Mouse (Mus musculus): ENCODE measurements at regions not wholly inside any gene's neighbourhood (a gene's known extent, or its start where the extent isn't known, plus 50 kb on each side); places are given as distances from the start of the nearest gene placed in this dataset.
A peak's percentile ranks its signal among the peaks of the same experiment; 100 is the strongest.

DNA sequence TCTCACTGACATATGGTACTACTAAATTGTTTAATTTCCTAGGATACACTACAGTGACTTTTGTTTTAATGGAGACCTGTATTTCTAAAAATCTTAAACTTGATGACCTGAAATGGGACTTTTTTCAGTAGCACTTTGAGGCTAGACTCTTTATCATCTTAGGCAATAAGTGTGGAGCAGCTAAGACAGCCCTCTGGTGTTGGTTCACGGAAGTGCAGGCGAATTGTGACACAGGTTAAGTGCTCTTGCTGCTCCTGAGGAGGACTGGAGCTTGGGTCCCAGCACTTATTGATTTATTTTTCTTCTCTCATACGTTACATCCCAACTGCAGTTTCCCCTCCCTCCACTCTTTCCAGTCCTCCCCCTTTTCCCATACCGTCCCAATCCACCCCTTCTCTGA is 92.1 kb upstream of the Fam174b start:
- H3K36me3 ChIP-seq (ENCODE audit: control insufficient read depth, insufficient read depth, low read length) = no peaks in the 10 kb centered on the region
- H3K4me3 ChIP-seq (replicated peaks; ENCODE audit: low read length) = no peak overlapping the region
- peak; percentile 84 for DNase-seq (ENCODE audit: low spot score)
- H3K27ac ChIP-seq (replicated peaks; ENCODE audit: low read depth, low read length) = no peak overlapping the region
- WGBS = 28% methylated on average over 4 of the region's 4 CpGs
- no peak overlapping the region for H3K9ac ChIP-seq (ENCODE audit: low read depth, low read length, severe bottlenecking)
- no peaks in the 10 kb centered on the region for H3K9me3 ChIP-seq (ENCODE audit: control insufficient read depth, low read length)
- no peak overlapping the region for H3K4me2 ChIP-seq (replicated peaks; ENCODE audit: low read depth, low read length, severe bottlenecking)
- no peak for TF ChIP-seq POLR2A (IDR thresholded peaks at IDR 0.05; ENCODE audit: borderline replicate concordance, extremely low read depth, insufficient read depth, insufficient read length)
- no peaks in the 10 kb centered on the region for H3K27me3 ChIP-seq (ENCODE audit: control insufficient read depth, insufficient read depth, low read length)
- ATAC-seq (ENCODE audit: low FRiP score, low read depth) = no peak
- H3K4me1 ChIP-seq (ENCODE audit: control insufficient read depth, insufficient read depth, low read length) = no peaks in the 10 kb centered on the region

DNA sequence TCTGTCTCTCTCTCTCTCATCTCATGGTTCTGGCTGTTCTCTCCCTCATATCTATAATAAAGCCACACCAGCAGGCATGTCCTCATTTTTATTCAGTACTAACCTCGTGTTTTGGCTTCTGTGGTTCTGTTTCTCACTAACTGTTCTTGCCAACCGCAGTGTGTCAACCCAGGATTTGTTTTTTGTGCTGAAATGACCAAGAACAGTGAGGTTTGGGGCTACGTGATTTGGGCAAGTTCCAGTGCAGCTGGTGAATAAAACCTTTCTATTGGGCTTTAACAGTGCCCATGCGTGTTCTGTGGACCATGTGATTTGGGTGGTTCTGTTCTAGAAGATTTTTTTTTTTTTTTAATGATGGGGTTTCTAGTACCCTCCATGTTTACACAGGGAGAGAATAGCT is 93.0 kb upstream of the Fam174b start:
- H3K36me3 ChIP-seq (ENCODE audit: control insufficient read depth, insufficient read depth, low read length) = no peaks in the 10 kb centered on the region
- H3K9me3 ChIP-seq (ENCODE audit: control insufficient read depth, low read length) = no peaks in the 10 kb centered on the region
- no peak overlapping the region for H3K9ac ChIP-seq (ENCODE audit: low read depth, low read length, severe bottlenecking)
- H3K4me2 ChIP-seq (replicated peaks; ENCODE audit: low read depth, low read length, severe bottlenecking) = no peak overlapping the region
- H3K27me3 ChIP-seq (ENCODE audit: control insufficient read depth, insufficient read depth, low read length) = no peaks in the 10 kb centered on the region
- no peak for TF ChIP-seq POLR2A (IDR thresholded peaks at IDR 0.05; ENCODE audit: borderline replicate concordance, extremely low read depth, insufficient read depth, insufficient read length)
- DNase-seq (ENCODE audit: low spot score) = no peak
- H3K4me1 ChIP-seq (ENCODE audit: control insufficient read depth, insufficient read depth, low read length) = no peaks in the 10 kb centered on the region
- no peak for ATAC-seq (ENCODE audit: low FRiP score, low read depth)
- H3K4me3 ChIP-seq (replicated peaks; ENCODE audit: low read length) = no peak overlapping the region
- H3K27ac ChIP-seq (replicated peaks; ENCODE audit: low read depth, low read length) = no peak overlapping the region
- 74% methylated on average over 4 of the region's 4 CpGs for WGBS

DNA sequence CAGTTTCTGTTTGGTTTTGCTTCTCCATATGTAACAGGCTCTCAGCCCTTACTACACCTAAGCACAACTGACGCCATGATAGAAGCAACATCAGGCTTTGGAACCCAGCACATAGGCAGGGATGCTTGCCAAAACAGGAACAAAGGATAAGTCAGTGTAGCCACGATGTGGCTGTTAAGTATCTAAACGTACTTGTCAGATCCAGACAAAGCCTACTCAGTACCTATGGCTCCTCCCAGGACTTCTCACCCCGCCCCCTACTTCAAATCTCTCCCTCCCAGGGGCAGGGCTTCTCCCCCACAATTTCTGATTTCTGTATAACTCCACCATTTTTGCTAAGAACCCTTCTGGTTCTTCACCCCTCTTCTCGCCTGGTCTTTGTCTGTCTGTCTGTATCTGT is 93.4 kb upstream of the Fam174b start:
- Histone ChIP-seq H3K27me3 (ENCODE audit: control insufficient read depth, insufficient read depth, low read length) (no peaks in the 10 kb centered on the region), H3K27ac (replicated peaks; ENCODE audit: low read depth, low read length) (no peak overlapping the region), H3K4me2 (replicated peaks; ENCODE audit: low read depth, low read length, severe bottlenecking) (no peak overlapping the region), H3K4me3 (replicated peaks; ENCODE audit: low read length) (no peak overlapping the region), H3K9me3 (ENCODE audit: control insufficient read depth, low read length) (no peaks in the 10 kb centered on the region), H3K9ac (ENCODE audit: low read depth, low read length, severe bottlenecking) (no peak overlapping the region), H3K36me3 (ENCODE audit: control insufficient read depth, insufficient read depth, low read length) (no peaks in the 10 kb centered on the region), H3K4me1 (ENCODE audit: control insufficient read depth, insufficient read depth, low read length) (no peaks in the 10 kb centered on the region)
- no peak for DNase-seq (ENCODE audit: low spot score)
- TF ChIP-seq POLR2A (IDR thresholded peaks at IDR 0.05; ENCODE audit: borderline replicate concordance, extremely low read depth, insufficient read depth, insufficient read length) = no peak
- no peak for ATAC-seq (ENCODE audit: low FRiP score, low read depth)
- whole genome bisulfite sequencing = 70% methylated on average over 5 of the region's 5 CpGs

DNA sequence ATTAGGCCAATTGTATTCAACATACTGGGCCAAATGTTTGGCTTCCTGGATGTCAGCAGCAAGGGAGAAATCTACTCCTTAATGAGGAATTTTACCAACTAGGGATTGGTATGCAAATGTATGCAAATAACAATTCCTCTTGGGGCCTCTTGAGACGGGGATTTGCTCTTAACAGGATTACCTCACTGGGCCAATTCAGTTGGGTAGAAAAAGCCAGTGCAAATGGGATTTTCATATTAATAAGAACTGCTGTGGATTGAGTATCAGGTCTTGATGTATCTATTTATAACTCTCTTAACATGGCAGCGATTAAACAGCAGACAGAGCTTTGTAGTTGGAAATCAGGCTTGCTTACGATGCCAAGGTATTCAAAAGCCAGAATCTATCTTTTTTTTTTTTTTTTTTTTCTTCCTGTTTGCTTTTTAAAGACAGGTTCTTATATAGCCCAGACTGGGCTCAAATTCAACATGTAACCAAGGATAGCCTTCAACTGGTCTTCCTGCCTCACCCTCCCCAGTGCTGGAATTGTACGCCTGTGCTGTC is 95.7 kb upstream of the Fam174b start:
- H3K9me3 ChIP-seq (ENCODE audit: control insufficient read depth, low read length) = no peaks in the 10 kb centered on the region
- 60% methylated on average over 4 of the region's 4 CpGs for WGBS
- ATAC-seq (ENCODE audit: low FRiP score, low read depth) = no peak

DNA sequence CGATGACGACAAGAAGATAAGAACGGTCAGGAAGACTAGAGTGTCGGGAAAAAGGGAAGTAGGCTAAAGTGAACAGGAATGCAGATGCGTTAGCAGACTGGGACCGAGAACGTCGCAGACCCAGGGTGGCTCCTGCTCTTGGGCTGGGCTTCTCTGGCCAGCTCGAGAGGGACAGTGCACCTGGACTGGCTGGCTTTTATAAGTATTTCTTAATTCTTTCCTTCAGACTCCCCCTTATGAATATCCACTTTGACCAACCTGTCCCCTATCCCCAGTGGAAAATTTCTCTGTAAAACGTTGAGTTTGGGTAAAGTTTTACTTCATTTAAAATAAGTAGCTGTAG is 96.1 kb upstream of the Fam174b start:
- WGBS = 71% methylated on average over 10 of the region's 10 CpGs

More for the DNA sequence above, 95.7 kb upstream of the Fam174b start:
- H3K36me3 ChIP-seq (ENCODE audit: control insufficient read depth, insufficient read depth, low read length) = no peaks in the 10 kb centered on the region
- H3K9ac ChIP-seq (ENCODE audit: low read depth, low read length, severe bottlenecking) = no peak overlapping the region
- H3K27ac ChIP-seq (replicated peaks; ENCODE audit: low read depth, low read length) = no peak overlapping the region
- no peak overlapping the region for H3K4me2 ChIP-seq (replicated peaks; ENCODE audit: low read depth, low read length, severe bottlenecking)
- no peak for TF ChIP-seq POLR2A (IDR thresholded peaks at IDR 0.05; ENCODE audit: borderline replicate concordance, extremely low read depth, insufficient read depth, insufficient read length)
- H3K4me1 ChIP-seq (ENCODE audit: control insufficient read depth, insufficient read depth, low read length) = no peaks in the 10 kb centered on the region
- no peak overlapping the region for H3K4me3 ChIP-seq (replicated peaks; ENCODE audit: low read length)
- no peak for DNase-seq (ENCODE audit: low spot score)
- H3K27me3 ChIP-seq (ENCODE audit: control insufficient read depth, insufficient read depth, low read length) = no peaks in the 10 kb centered on the region

More for the DNA sequence above, 96.1 kb upstream of the Fam174b start:
- Histone ChIP-seq H3K4me1 (ENCODE audit: control insufficient read depth, insufficient read depth, low read length) (no peaks in the 10 kb centered on the region), H3K27ac (replicated peaks; ENCODE audit: low read depth, low read length) (no peak overlapping the region), H3K4me3 (replicated peaks; ENCODE audit: low read length) (no peak overlapping the region), H3K4me2 (replicated peaks; ENCODE audit: low read depth, low read length, severe bottlenecking) (no peak overlapping the region), H3K27me3 (ENCODE audit: control insufficient read depth, insufficient read depth, low read length) (no peaks in the 10 kb centered on the region), H3K9ac (ENCODE audit: low read depth, low read length, severe bottlenecking) (no peak overlapping the region), H3K9me3 (ENCODE audit: control insufficient read depth, low read length) (no peaks in the 10 kb centered on the region), H3K36me3 (ENCODE audit: control insufficient read depth, insufficient read depth, low read length) (no peaks in the 10 kb centered on the region)
- no peak for TF ChIP-seq POLR2A (IDR thresholded peaks at IDR 0.05; ENCODE audit: borderline replicate concordance, extremely low read depth, insufficient read depth, insufficient read length)
- DNase-seq (ENCODE audit: low spot score) (no peak), ATAC-seq (ENCODE audit: low FRiP score, low read depth) (no peak)
